Mouse (Mus musculus) lung, adult 2 months (tissue): Measurements from ENCODE around the gene Gm47959.

Experiments used
- CTCF ChIP-seq: fragments of 200-500 bp; IDR thresholded peaks from 2 replicates; pipeline ENCODE4 v1.5.1; 2011; ENCODE audit warnings: mild to moderate bottlenecking, low read length, control low read depth; ENCODE audit not compliant: insufficient read depth
- POLR2A ChIP-seq: fragments of 200-500 bp; IDR thresholded peaks from 2 replicates; pipeline ENCODE4 v1.6.1; 2011; ENCODE audit warnings: low read depth, mild to moderate bottlenecking, control low read depth, low read length, borderline replicate concordance; ENCODE audit errors: extremely low read depth

- TF ChIP-seq CTCF, result no peak
- no peak for TF ChIP-seq POLR2A
Observed at GRCm38 (mm10) chr1:83016556-83016955, 16.2 kb downstream of the Gm47959 start.
